ENCODE assay signal across 7 mouse cellular contexts in the genomic region with DNA sequence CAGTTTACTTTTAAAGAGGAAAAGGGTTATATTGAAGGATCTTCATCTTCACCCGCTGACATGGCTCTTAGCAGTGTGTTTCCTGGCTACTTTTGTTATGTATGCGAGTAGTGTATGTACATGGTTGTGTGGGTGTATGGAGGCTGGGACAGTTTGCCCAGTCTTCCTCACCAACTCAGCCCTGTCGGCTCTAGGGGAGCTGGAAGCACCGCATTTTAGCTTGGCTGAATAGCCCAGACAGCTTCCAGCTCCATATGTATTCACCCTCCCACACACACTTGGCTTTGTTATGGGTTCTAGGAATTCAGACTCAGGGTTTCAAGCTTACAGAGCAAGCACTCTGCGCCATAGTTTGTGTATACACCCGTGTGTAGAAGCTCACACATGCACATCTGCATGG. TPM values are rescaled to one million over a fixed set of nuclear protein-coding genes. Genes with fewer than 3 reads are reported as not detected.
DNase-seq lines count a peak whose midpoint lies in the region; ATAC-seq and TF ChIP-seq lines count a peak whose summit lies in the region.

No protein-coding gene starts in this region.

- no peak overlapping the region for H3K4me2 ChIP-seq in liver, embryonic 13.5 days
- H3K4me2 ChIP-seq in liver, postnatal 0 days (ENCODE audit: low read depth, low read length), result no peak overlapping the region

- TF ChIP-seq CTCF in liver, postnatal 0 days (IDR thresholded peaks at IDR 0.05; ENCODE audit: low read depth), result no peak

- WGBS in liver, embryonic 13.5 days (ENCODE audit: insufficient replicate concordance), result 62% methylated on average over 6 of the region's 6 CpGs
- 76% methylated on average over 6 of the region's 6 CpGs for WGBS in liver, postnatal 0 days (ENCODE audit: insufficient replicate concordance)
- 79% methylated on average over 6 of the region's 6 CpGs for WGBS in embryonic facial prominence, embryonic 10.5 days

- H3K4me1 ChIP-seq in liver, embryonic 13.5 days (replicated peaks), result peaks cover 8% of the 10 kb centered on the region
- no peaks in the 10 kb centered on the region for H3K4me1 ChIP-seq in liver, postnatal 0 days (ENCODE audit: insufficient read depth)
- no peaks in the 10 kb centered on the region for H3K4me1 ChIP-seq in embryonic facial prominence, embryonic 10.5 days

- H3K36me3 ChIP-seq in liver, embryonic 13.5 days, result peaks cover 21% of the 10 kb centered on the region
- H3K36me3 ChIP-seq in liver, postnatal 0 days (replicated peaks; ENCODE audit: insufficient read depth, low read length), result 0 out of 2 replicates have a peak, but pooled peaks cover 3% of the 10 kb centered on the region
- H3K36me3 ChIP-seq in embryonic facial prominence, embryonic 10.5 days (replicated peaks), result peaks cover 30% of the 10 kb centered on the region

- TF ChIP-seq EP300 in liver, postnatal 0 days (IDR thresholded peaks at IDR 0.05; ENCODE audit: low read depth), result no peak

- no peak overlapping the region for H3K27ac ChIP-seq in liver, embryonic 13.5 days
- H3K27ac ChIP-seq in liver, postnatal 0 days (ENCODE audit: low read depth), result no peak overlapping the region
- no peak overlapping the region for H3K27ac ChIP-seq in embryonic facial prominence, embryonic 10.5 days (replicated peaks)

- H3K4me3 ChIP-seq in liver, embryonic 13.5 days (replicated peaks), result no peak overlapping the region
- H3K4me3 ChIP-seq in liver, postnatal 0 days (ENCODE audit: low read depth, low read length), result no peak overlapping the region
- no peak overlapping the region for H3K4me3 ChIP-seq in embryonic facial prominence, embryonic 10.5 days

- DNase-seq in liver, embryonic 13.5 days, result no peak
- no peak for DNase-seq in liver, postnatal 0 days
- DNase-seq in layer of hippocampus, adult 11-12 months (ENCODE audit: low spot score), result peak; percentile 65
- peak; percentile 51 for DNase-seq in layer of hippocampus, postnatal 36 days
- DNase-seq in right cerebral cortex, postnatal 36 days (ENCODE audit: low spot score in 2 of 2), result peak; percentile 44 to 68
- no peak for DNase-seq in embryonic facial prominence, embryonic 10.5 days (ENCODE audit: low spot score)
- DNase-seq in cerebellum, adult 9-11 months, result no peak

- no peaks in the 10 kb centered on the region for H3K27me3 ChIP-seq in liver, embryonic 13.5 days
- H3K27me3 ChIP-seq in liver, postnatal 0 days (ENCODE audit: insufficient read depth, low read length), result no peaks in the 10 kb centered on the region
- H3K27me3 ChIP-seq in embryonic facial prominence, embryonic 10.5 days (replicated peaks; ENCODE audit: low read depth, poor library complexity, severe bottlenecking), result no peaks in the 10 kb centered on the region

- H3K9me3 ChIP-seq in liver, embryonic 13.5 days (replicated peaks), result no peaks in the 10 kb centered on the region
- no peaks in the 10 kb centered on the region for H3K9me3 ChIP-seq in liver, postnatal 0 days (ENCODE audit: low read length)
- H3K9me3 ChIP-seq in embryonic facial prominence, embryonic 10.5 days, result no peaks in the 10 kb centered on the region

- 0 out of 2 replicates have a peak, but pooled peaks have one; percentile 26 for ATAC-seq in liver, embryonic 13.5 days (ENCODE audit: low read depth)
- no peak for ATAC-seq in liver, postnatal 0 days

- no peak overlapping the region for H3K9ac ChIP-seq in liver, embryonic 13.5 days
- no peak overlapping the region for H3K9ac ChIP-seq in liver, postnatal 0 days (replicated peaks)

RNA-seq across cellular contexts. Expression of gene Zbtb8os, which starts 15.6 kb away (rescaled TPM):
- polyA plus RNA-seq in liver, embryonic 13.5 days (2015; fragmentation: Nextera tagmentation; extraction: Ambion mirVana), result 30.4 and 34.6 TPM in 2 replicates
- 32.2 and 34.2 TPM in 2 replicates for polyA plus RNA-seq in liver, postnatal 0 days (2015; fragmentation: Nextera tagmentation; extraction: Ambion mirVana)
- total RNA-seq in layer of hippocampus, postnatal 36 days (2021), result 10 to 100 TPM; 29.4 to 35.8 TPM
- polyA plus RNA-seq in embryonic facial prominence, embryonic 10.5 days (2016; fragmentation: Nextera tagmentation; extraction: Ambion mirVana), result 49.0 and 49.3 TPM in 2 replicates

RNA-seq across cellular contexts. Expression of gene Rbbp4, which starts 15.9 kb away (rescaled TPM):
- polyA plus RNA-seq in liver, embryonic 13.5 days (2015; fragmentation: Nextera tagmentation; extraction: Ambion mirVana), result 290 and 339 TPM in 2 replicates
- 163 and 167 TPM in 2 replicates for polyA plus RNA-seq in liver, postnatal 0 days (2015; fragmentation: Nextera tagmentation; extraction: Ambion mirVana)
- total RNA-seq in layer of hippocampus, postnatal 36 days (2021), result 100 to 1,000 TPM; 123 to 129 TPM
- 546 and 560 TPM in 2 replicates for polyA plus RNA-seq in embryonic facial prominence, embryonic 10.5 days (2016; fragmentation: Nextera tagmentation; extraction: Ambion mirVana)

RNA-seq across cellular contexts. Expression of gene Zbtb8a, which starts 26.8 kb away (rescaled TPM):
- polyA plus RNA-seq in liver, embryonic 13.5 days (2015; fragmentation: Nextera tagmentation; extraction: Ambion mirVana), result 2.4 and 2.7 TPM in 2 replicates
- polyA plus RNA-seq in liver, postnatal 0 days (2015; fragmentation: Nextera tagmentation; extraction: Ambion mirVana), result 1.9 and 2.3 TPM in 2 replicates
- 1 to 10 TPM; 3.0 to 4.1 TPM for total RNA-seq in layer of hippocampus, postnatal 36 days (2021)
- polyA plus RNA-seq in embryonic facial prominence, embryonic 10.5 days (2016; fragmentation: Nextera tagmentation; extraction: Ambion mirVana), result 6.0 and 6.6 TPM in 2 replicates

Comparison
In these comparisons a context has a peak if more than half of its experiments do, and no peak if none do; other contexts are left out.
1. DNase-seq: peak in layer of hippocampus, adult 11-12 months (single experiment), layer of hippocampus, postnatal 36 days (2 of 2) and right cerebral cortex, postnatal 36 days (2 of 2); none in liver, embryonic 13.5 days (single experiment), liver, postnatal 0 days (single experiment), embryonic facial prominence, embryonic 10.5 days (single experiment) and cerebellum, adult 9-11 months (single experiment).